Mouse (Mus musculus) CH12.LX (cell line): ENCODE data around the gene Acads. TPM values are rescaled to one million over a fixed set of nuclear protein-coding genes. Genes with fewer than 3 reads are reported as not detected.
A peak's percentile ranks its signal among the peaks of the same experiment; 100 is the strongest.

Experiments used
- DNase-seq: peaks from one replicate; pipeline ENCODE4 v3.0.0-alpha.2; 2013; ENCODE audit errors: extremely low read depth
- H3K27ac ChIP-seq: 2 replicates; pipeline ENCODE4 v1.5.1; 2012; ENCODE audit warnings: low read depth, mild to moderate bottlenecking, control low read depth, moderate library complexity; ENCODE audit not compliant: insufficient read depth
- H3K27me3 ChIP-seq: replicated peaks from 2 replicates; pipeline ENCODE3; 2012; ENCODE audit warnings: inconsistent platforms
- H3K36me3 ChIP-seq, 2 experiments: replicated peaks in 1 of 2; 2 replicates each; pipeline versions ENCODE3 to v1.6.1; 2012; ENCODE audit warnings: inconsistent platforms in 1 of 2, low read length in 1 of 2, mild to moderate bottlenecking in 1 of 2, mixed read lengths in 1 of 2, moderate library complexity in 1 of 2; ENCODE audit not compliant: control insufficient read depth in 1 of 2, insufficient read depth in 1 of 2
- H3K4me1 ChIP-seq, 2 experiments: 2 replicates each; pipeline ENCODE4 v1.6.1; 2012; ENCODE audit warnings: inconsistent platforms in 1 of 2, moderate library complexity in 1 of 2; ENCODE audit not compliant: insufficient read depth in 2 of 2, control insufficient read depth in 1 of 2
- H3K4me2 ChIP-seq: 2 replicates; pipeline ENCODE4 v1.6.1; 2012; ENCODE audit warnings: low read depth, mild to moderate bottlenecking, control low read depth; ENCODE audit not compliant: poor library complexity, insufficient read depth, severe bottlenecking
- H3K4me3 ChIP-seq, 3 experiments: fragments of 150-350 bp in 1 of 3; sonication (generic) in 1 of 3; replicated peaks in 1 of 3; 2 replicates each; pipeline versions ENCODE3 to v1.5.1; 2011 to 2012; ENCODE audit warnings: low read depth in 2 of 3, low read length in 2 of 3, mild to moderate bottlenecking in 2 of 3, moderate library complexity in 2 of 3, control low read depth in 1 of 3, improper control_type of control experiment in 1 of 3, inconsistent platforms in 1 of 3, mixed read lengths in 1 of 3; ENCODE audit not compliant: poor library complexity in 1 of 3
- H3K79me2 ChIP-seq: replicated peaks from 2 replicates; pipeline ENCODE4 v1.6.1; 2012; ENCODE audit warnings: mild to moderate bottlenecking, moderate library complexity; ENCODE audit not compliant: control insufficient read depth, poor library complexity, insufficient read depth, severe bottlenecking; ENCODE audit errors: extremely low read depth
- H3K9ac ChIP-seq: 2 replicates; pipeline ENCODE4 v1.6.1; 2012; ENCODE audit warnings: low read depth, mild to moderate bottlenecking, control low read depth, moderate library complexity; ENCODE audit not compliant: insufficient read depth
- H3K9me3 ChIP-seq: replicated peaks from 2 replicates; pipeline ENCODE3; 2012; ENCODE audit warnings: low read length, inconsistent platforms, mixed read lengths
- ELF1 ChIP-seq: IDR thresholded peaks from 2 replicates; pipeline ENCODE4 v1.6.1; 2014; ENCODE audit warnings: low read depth, mild to moderate bottlenecking, inconsistent platforms, low read length, improper control_type of control experiment
- EP300 ChIP-seq: IDR thresholded peaks from 2 replicates; pipeline ENCODE4 v1.6.1; 2011; ENCODE audit warnings: low read length, improper control_type of control experiment
- GABPA ChIP-seq: IDR thresholded peaks from 2 replicates; pipeline ENCODE4 v1.6.1; 2012; ENCODE audit warnings: low read depth, low read length, improper control_type of control experiment, inconsistent platforms; ENCODE audit not compliant: insufficient replicate concordance
- IRF4 ChIP-seq: IDR thresholded peaks from 2 replicates; pipeline ENCODE4 v1.6.1; 2014; ENCODE audit warnings: low read depth, mild to moderate bottlenecking, inconsistent platforms, low read length, improper control_type of control experiment
- JUN ChIP-seq: IDR thresholded peaks from 2 replicates; pipeline ENCODE4 v1.6.1; 2011; ENCODE audit warnings: low read depth, mild to moderate bottlenecking, low read length, improper control_type of control experiment, moderate library complexity; ENCODE audit not compliant: insufficient read depth
- MAFK ChIP-seq: IDR thresholded peaks from 2 replicates; pipeline ENCODE4 v1.6.1; 2011; ENCODE audit warnings: low read length, improper control_type of control experiment; ENCODE audit not compliant: insufficient replicate concordance
- NELFE ChIP-seq: IDR thresholded peaks from 2 replicates; pipeline ENCODE4 v1.6.1; 2011; ENCODE audit warnings: low read depth, low read length, improper control_type of control experiment
- PAX5 ChIP-seq: IDR thresholded peaks from 2 replicates; pipeline ENCODE4 v1.6.1; 2012; ENCODE audit warnings: low read length, inconsistent platforms, mixed read lengths
- POLR2A ChIP-seq: IDR thresholded peaks from 2 replicates; pipeline ENCODE4 v1.6.1; 2011; ENCODE audit warnings: low read depth, mild to moderate bottlenecking, improper control_type of control experiment, low read length
- POLR2AphosphoS2 ChIP-seq: IDR thresholded peaks from 2 replicates; pipeline ENCODE4 v1.6.1; 2011; ENCODE audit warnings: low read depth, low read length, improper control_type of control experiment
- RCOR1 ChIP-seq: conservative IDR thresholded peaks from 2 replicates; pipeline ENCODE4 v1.6.1; 2012; ENCODE audit warnings: low read depth, mild to moderate bottlenecking, inconsistent platforms, low read length, improper control_type of control experiment
- SIN3A ChIP-seq: IDR thresholded peaks from 2 replicates; pipeline ENCODE4 v1.6.1; 2012; ENCODE audit warnings: low read length, improper control_type of control experiment, inconsistent platforms
- SMC3 ChIP-seq: IDR thresholded peaks from 2 replicates; pipeline ENCODE4 v1.6.1; 2011; ENCODE audit warnings: low read depth, low read length, improper control_type of control experiment
- TBP ChIP-seq: conservative IDR thresholded peaks from 2 replicates; pipeline ENCODE4 v1.6.1; 2011; ENCODE audit warnings: low read depth, low read length, improper control_type of control experiment
- USF2 ChIP-seq: conservative IDR thresholded peaks from 2 replicates; pipeline ENCODE4 v1.6.1; 2011; ENCODE audit warnings: low read depth, low read length, improper control_type of control experiment
- ZMIZ1 ChIP-seq: IDR thresholded peaks from 2 replicates; pipeline ENCODE4 v1.6.1; 2012; ENCODE audit warnings: low read depth, mild to moderate bottlenecking, inconsistent platforms, low read length, improper control_type of control experiment
- dilution Hi-C: fragments of 300-500 bp; cut with MboI; formaldehyde crosslinking; loops from 2 replicates; pipeline ENCODE4 v1.14.3; 2020; ENCODE audit warnings: low sequenced_read_pairs; ENCODE audit not compliant: extremely low pct_unique_long_range_greater_than_20kb, extremely low pct_ligation_motif_present
- in situ Hi-C: fragments of 300-500 bp; cut with MboI; formaldehyde crosslinking; loops from 3 replicates; pipeline ENCODE4 v1.14.3; 2019; ENCODE audit warnings: low sequenced_read_pairs, low pct_ligation_motif_present, low pct_unique_long_range_greater_than_20kb, mixed read lengths
- polyA plus RNA-seq: library from polyadenylated mRNA; unstranded; fragments of >175 nt; gene quantifications from 2 replicates; pipeline ENCODE4 v1.2.1, GENCODE M21; 2012; ENCODE audit warnings: low read depth; ENCODE audit not compliant: insufficient read length
- total RNA-seq, 2 experiments: library from RNA; depleted of rRNA; stranded (reverse); fragments of 300-350 nt in 1 of 2; fragments of >200 nt in 1 of 2; gene quantifications; 2 replicates each; pipeline ENCODE4 v1.2.3; 2012 to 2014

The Acads gene
- total and polyA plus RNA-seq, 3 experiments, result 43.0 to 57.8 (median 43.1) TPM

DNA sequence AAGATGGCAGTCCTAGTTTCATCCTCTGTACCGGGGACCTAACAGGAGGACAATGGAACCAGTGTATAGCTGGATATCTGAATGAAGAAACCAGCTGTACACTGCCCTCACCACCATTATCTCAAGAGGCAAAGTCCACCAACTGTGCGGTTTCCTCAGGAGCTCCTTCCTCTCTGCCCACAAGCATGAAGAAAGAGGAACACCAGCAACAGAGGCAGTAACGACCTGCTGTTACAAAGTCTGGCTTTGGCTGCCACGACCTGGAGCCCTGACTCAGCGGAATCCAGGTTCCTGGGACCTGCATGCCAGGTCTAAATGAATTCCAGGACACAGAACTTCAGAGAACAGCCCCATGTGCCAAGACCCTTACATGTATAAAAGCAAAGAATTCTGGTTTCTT, 36.7 kb upstream of the Acads start:
- H3K4me1 ChIP-seq, result peaks cover 16 to 61% of the 10 kb centered on the region in 2 experiments

DNA sequence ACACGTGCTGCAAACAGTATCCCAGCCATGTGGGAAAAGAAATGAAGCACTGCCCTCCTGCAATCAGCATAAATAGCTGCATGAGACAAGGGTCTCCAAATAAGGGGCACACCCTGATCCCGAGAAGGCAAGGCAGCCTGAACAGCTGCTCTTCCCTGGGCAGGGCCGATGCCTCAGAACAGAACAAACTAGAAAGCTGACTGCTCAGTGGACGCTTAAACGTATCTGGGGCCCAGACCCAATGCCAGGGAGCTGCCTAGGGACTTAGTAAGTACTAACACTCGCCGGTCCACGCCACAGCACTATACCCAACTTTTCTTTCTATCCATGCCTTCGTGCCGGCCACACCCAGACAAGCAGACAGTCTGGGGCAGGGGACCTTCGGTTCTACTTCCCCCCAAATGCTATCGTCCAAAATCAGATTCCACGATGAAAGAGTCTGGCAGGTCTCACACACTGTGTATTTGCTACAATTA, 36.0 kb upstream of the Acads start:
- Histone ChIP-seq H3K27ac (no peak overlapping the region), H3K4me2 (peak overlapping the region; percentile 94), H3K4me3 (peak overlapping the region in 2 of 3 experiments; percentile 24 to 98), H3K36me3 (peaks cover 21 to 48% of the 10 kb centered on the region in 2 experiments), H3K79me2 (peaks cover 60% of the 10 kb centered on the region), H3K9me3 (peaks cover 3% of the 10 kb centered on the region), H3K27me3 (no peaks in the 10 kb centered on the region), H3K4me1 (peaks cover 13 to 54% of the 10 kb centered on the region in 2 experiments), H3K9ac (peak overlapping the region; percentile 95)
- dilution Hi-C loops, result no loop called here
- no peak for DNase-seq
- in situ Hi-C loops, result no loop called here
- TF ChIP-seq GABPA (no peak), POLR2A (peak; percentile 11; the same call in 1 of the 2 replicates), TBP (no peak)

More for the DNA sequence above, 36.7 kb upstream of the Acads start:
- Histone ChIP-seq H3K4me3 (peak overlapping the region; percentile 24 to 98 (median 88)), H3K27me3 (no peaks in the 10 kb centered on the region), H3K27ac (0 out of 2 replicates have a peak overlapping the region, but pooled peaks have one; percentile 39), H3K9me3 (no peaks in the 10 kb centered on the region), H3K79me2 (peaks cover 60% of the 10 kb centered on the region), H3K9ac (peak overlapping the region; percentile 95), H3K4me2 (peak overlapping the region; percentile 94), H3K36me3 (peaks cover 15 to 41% of the 10 kb centered on the region in 2 experiments)
- TF ChIP-seq MAFK (peak; percentile 81), SIN3A (peak; percentile 37; the same call in 1 of the 2 replicates), SMC3 (no peak)
- peak; percentile 51 for DNase-seq
- dilution Hi-C loops, result no loop called here
- in situ Hi-C loops, result no loop called here

DNA sequence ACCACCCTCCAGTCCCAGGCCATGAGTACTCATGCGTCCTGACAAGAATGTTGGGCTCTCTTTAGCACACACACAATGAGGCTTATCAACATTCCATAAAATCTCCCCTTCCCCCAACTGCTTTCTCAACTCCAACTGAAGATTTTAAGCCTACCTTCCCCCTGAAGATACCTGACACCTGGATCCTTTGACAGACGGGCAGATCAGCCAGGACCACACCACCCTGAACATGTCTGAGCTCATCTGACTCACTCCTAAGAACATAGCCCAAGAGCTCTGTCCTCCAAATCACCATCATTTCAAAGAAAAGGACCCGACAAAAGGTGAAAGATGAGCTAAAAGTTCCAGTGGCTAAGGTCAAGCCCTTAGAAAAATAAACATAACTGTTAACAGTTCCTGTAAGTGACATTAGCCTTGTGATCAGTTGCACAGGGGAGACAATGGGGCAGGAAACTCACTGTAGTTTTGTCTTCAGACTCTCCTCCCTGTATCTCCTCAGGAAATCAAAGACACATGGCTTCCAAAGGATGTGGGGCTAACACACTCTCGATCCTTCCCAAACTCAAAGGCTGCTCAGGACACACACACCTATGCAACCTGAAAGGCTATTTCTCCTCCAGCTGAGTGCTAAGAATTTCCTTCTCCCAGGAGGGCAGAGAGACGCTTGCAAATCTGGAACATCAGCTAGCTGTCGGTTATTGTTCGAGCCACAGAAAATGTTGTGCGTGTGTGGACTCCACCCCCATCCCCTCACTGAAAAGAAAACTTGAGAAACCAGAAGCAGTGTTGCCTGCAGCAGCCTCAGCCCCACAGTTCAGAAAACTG, 33.2 kb upstream of the Acads start:
- H3K79me2 ChIP-seq, result peaks cover 54% of the 10 kb centered on the region

More for the DNA sequence above, 33.2 kb upstream of the Acads start:
- Histone ChIP-seq H3K36me3 (peaks cover 44 to 75% of the 10 kb centered on the region in 2 experiments), H3K4me2 (no peak overlapping the region), H3K4me3 (no peak overlapping the region), H3K9me3 (peaks cover 12% of the 10 kb centered on the region), H3K27ac (no peak overlapping the region), H3K9ac (no peak overlapping the region), H3K27me3 (no peaks in the 10 kb centered on the region), H3K4me1 (peaks cover 13 to 41% of the 10 kb centered on the region in 2 experiments)
- no peak for TF ChIP-seq POLR2AphosphoS2
- no peak for TF ChIP-seq JUN
- no peak for TF ChIP-seq ELF1
- TF ChIP-seq NELFE, result no peak
- TF ChIP-seq RCOR1, result no peak
- TF ChIP-seq ZMIZ1, result no peak
- no peak for TF ChIP-seq SIN3A
- TF ChIP-seq EP300, result no peak
- no peak for TF ChIP-seq MAFK
- no peak for TF ChIP-seq PAX5
- TF ChIP-seq IRF4, result no peak
- TF ChIP-seq SMC3, result no peak
- TF ChIP-seq USF2, result no peak
- DNase-seq, result no peak
- dilution Hi-C loops, result no loop called here
- in situ Hi-C loops, result no loop called here
